Mouse (Mus musculus): ENCODE data around the gene Olfr301.

The Olfr301 gene

DNA sequence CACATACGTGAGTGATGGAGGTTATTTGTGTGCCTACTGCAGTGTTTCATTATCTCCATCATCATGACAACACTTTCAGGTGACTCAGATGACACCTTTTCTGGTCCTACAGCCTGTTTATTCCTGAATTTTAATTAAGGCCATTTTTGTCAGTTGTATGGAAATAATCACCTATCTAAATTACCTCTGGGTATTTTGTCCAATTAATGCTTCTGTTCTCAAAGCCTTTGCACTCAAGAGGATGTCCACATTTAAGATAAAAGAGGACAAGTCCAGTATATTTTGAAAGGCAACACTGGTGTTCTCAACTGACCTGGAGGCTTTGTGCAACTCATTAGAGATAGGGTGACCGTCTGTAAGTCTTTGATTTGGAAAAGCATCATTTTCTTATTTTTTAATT lies at the start of gene Olfr301:
Olfr301 (plus strand) TSS at position 301 of the 400 bp plus-strand sequence.
- DNase-seq (ENCODE audit: extremely low spot score, low spot score) = no peak

DNA sequence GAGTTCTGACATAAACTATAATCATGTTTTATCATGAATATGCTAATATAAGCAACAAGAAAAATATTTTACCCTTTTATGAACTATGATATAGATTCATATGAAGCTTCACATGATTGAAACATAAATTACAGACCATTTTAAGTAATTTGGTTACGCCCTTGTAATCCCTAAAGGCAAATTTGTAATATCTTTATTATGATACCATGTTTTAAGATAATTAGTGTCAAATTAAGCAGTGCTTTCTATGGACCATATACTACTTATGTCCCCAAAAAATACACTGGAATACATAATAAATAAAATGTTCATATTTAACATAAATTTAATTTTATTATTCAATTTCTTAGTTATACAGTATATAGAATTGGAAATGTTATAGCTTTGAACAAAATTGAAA lies 36.8 kb upstream of the Olfr301 start, which contains the start of gene Olfr305:
Olfr305 (minus strand) TSS at position 101 of the 400 bp plus-strand sequence.
- no peak for DNase-seq (ENCODE audit: extremely low spot score, low spot score)

DNA sequence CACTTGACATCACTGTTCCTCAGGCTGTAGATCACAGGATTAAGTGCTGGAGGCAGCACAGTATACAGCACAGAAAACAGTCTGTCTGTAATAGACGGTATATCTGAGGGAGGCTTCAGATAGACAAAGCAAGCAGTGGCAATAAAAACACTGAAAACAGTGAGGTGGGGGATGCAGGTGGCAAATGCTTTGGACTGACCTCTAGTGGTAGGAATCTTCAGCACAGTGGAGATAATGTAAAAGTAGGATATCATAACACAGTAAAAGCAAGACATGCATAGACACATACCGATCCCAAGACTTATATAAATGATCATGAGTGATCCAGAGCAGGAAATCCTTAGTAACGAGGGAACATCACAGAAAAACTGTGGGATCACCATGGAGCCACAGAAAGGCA lies 17.9 kb upstream of the Olfr301 start:
- no peak for DNase-seq (ENCODE audit: extremely low spot score, low spot score)

DNA sequence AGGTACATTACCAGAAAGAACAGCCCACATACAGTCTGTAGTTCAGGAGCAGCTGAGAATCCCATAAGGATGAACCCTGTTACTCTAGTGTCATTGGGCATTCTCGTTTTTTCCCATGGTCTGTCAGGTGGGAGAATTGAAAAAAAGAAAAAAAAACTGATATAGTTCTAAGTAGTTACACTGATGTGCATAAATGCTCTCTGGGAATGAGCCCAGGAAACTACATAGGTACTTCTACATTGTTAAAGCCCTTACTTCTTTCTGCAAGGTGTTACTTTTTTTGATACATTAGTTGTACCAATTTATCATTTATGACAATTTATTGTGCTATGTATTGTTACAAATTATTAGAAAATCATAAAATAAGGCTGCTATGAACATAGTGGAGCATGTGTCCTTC lies 17.1 kb upstream of the Olfr301 start, which contains the start of gene Olfr304:
Olfr304 (minus strand) TSS at position 101 of the 400 bp plus-strand sequence.
- no peak for DNase-seq (ENCODE audit: extremely low spot score, low spot score)

DNA sequence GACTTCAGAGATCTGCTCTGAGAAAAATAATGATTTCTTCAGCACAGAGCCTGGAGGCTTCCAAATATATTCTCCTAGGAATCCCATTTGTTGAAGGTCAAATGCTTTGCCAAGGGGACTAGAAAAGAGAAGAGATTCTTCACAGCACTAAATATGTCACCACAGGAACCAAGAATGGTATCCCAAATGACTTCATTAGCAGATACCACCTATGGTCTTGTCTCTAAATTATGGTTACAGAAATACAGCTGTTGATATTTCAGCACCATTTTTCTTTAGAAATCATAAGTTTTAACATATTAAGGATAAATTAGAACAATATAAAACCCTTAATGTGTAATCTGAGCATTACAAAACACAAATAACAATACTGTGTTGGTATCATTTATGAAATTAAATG lies 6.0 kb upstream of the Olfr301 start, which contains the start of gene Olfr303:
Olfr303 (minus strand) TSS at position 101 of the 400 bp plus-strand sequence.
- DNase-seq (ENCODE audit: extremely low spot score, low spot score) = no peak

DNA sequence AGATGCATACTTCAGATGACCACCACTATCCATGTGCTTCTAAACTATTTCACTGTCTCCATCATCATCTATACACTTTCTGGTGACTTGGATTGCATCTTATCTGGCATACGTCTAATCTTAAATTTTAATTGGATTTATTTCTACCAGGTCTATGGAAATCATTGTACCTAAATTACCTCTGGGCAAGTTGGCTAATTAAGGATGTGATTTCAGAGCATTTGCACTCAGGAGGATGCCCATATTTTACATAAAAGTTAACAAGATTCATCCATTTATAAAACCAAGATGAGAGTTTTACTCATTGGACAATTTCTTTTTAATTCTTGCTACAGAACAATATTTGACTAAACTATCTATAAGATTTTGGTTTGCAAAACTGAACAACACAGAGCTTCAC lies 56.0 kb downstream of the Olfr301 start, which contains the start of gene Olfr299:
Olfr299 (plus strand) TSS at position 301 of the 400 bp plus-strand sequence.
- DNase-seq (ENCODE audit: extremely low spot score, low spot score) = no peak

Data from neural tube, embryonic 10.5 days (tissue).